Mouse (Mus musculus) left cerebral cortex, adult 18-20 months (tissue): ENCODE results near the gene Gm6871. TPM values are rescaled to one million over a fixed set of nuclear protein-coding genes. Genes with fewer than 3 reads are reported as not detected.

ENCODE experiments used
- total RNA-seq, 2 experiments: library from RNA; stranded (reverse); gene quantifications; 2 replicates each; pipeline ENCODE4 v1.2.3; 2021

Gene Gm6871
- total RNA-seq, 2 experiments from 2014 or later, result not detected

Other genes with a start within 250 kb of the Gm6871 start
- gene AI987944, start 180.3 kb downstream of the Gm6871 start, total RNA-seq, result 10 to 100 TPM; 11.2 to 12.2 TPM
- gene Vmn2r57, start 125.0 kb downstream of the Gm6871 start, total RNA-seq, result under 1 TPM; 0.42 to 0.51 TPM
- gene Gm20449, start 74.2 kb downstream of the Gm6871 start, total RNA-seq, result under 1 TPM in 1 of 2 experiments, not detected in 1; 0.40 TPM
- 1 to 10 TPM; 8.3 to 8.5 TPM for gene AW146154, start 73.8 kb downstream of the Gm6871 start, total RNA-seq
- 10 to 100 TPM; 32.6 to 36.0 TPM for gene 2610021A01Rik, start 25.6 kb upstream of the Gm6871 start, total RNA-seq
- 10 to 100 TPM; 38.7 to 43.5 TPM for gene Zfp788, start 59.5 kb upstream of the Gm6871 start, total RNA-seq